Mouse (Mus musculus) ovary, postnatal 14 days (tissue): ENCODE measurements around the gene Omg.

ENCODE experiments used
- DNase-seq: peaks from one replicate; pipeline ENCODE4 v3.0.0; 2022; ENCODE audit warnings: low spot score

The Omg gene

GRCm38 (mm10) chr11:79515798-79516197, 11.9 kb upstream of the Omg start:
- DNase-seq, result no peak

DNA sequence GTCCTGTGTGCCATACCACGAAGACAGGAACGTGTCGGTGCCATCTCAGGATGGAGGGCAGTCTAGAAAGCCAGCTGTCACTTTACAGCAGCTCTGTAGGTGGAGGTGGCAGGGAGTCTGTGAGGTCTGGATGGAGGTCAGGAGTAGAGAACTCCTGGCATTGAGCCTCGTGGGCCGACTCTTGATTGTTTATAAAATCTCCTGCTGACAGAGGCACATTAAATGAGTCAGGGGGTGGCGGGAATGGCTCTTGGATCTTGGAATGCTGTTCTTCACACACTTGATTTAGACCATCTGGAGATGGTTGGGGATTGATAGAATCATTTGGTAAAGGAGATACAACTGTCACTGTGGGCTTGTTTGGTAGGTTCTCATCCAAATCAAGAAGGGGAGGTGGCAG, 11.4 kb upstream of the Omg start:
- no peak for DNase-seq

GRCm38 (mm10) chr11:79511970-79512369, 8.1 kb upstream of the Omg start:
- DNase-seq, result no peak

- DNase-seq, result no peak
These were observed 622 bp upstream of the Omg start for GRCm38 (mm10) chr11:79504506-79504905.

DNA sequence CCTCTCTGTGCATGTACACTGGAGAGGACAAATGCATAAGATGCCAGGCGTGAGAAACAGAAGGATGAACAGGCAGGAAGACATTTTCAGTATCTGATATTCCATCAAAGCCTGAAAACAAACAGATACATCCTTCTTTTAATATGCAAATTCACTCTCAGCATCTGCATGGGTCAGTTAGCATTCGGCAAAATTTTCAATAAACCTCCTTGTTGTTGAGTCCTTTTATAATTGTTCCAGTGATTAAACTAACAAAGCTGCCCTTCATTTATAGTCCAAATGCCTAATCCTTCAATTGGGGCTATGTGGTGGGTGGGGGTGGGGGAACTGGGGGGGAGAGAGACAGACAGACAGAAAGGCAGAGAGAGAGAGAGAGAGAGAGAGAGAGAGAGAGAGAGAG, 967 bp downstream of the Omg start:
- DNase-seq, result no peak

DNA sequence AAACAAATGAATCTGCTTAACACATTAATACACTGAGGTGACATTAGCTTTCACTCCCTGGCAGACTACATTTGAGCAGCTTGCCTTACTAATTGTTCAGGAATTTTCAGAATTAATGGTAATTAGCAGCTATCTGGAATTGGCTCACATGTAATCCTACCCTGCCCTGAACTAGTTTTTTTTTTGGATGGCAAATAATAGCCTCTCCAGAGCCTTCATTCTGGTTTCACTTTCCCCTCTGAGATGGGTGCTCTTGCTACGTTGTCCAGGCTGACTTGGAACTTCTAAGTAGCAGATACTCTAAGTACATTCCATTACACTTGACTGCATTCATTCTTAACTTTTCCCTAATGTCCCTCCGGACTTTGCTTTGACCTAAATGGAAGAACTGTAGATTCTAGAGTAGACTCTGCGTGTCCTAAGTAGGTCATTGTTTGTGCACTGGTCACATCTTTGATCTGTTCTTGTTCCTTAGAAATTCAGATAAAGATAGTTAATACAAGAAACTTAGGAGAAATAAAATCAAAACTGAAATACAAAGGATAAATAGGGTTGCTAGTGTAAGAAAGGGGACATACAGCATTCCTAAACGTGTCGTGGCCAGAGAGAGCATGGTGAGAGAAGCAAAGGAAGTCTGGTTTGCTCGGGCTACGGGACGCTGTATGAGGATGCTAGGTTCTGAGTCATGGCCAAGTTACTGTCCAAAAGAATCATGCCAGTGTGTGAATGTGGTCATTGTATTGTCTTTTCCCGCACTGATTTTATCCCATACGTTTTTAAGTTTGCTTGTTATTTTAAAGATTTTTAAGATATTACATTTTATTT, 8.7 kb downstream of the Omg start:
- no peak for DNase-seq

DNA sequence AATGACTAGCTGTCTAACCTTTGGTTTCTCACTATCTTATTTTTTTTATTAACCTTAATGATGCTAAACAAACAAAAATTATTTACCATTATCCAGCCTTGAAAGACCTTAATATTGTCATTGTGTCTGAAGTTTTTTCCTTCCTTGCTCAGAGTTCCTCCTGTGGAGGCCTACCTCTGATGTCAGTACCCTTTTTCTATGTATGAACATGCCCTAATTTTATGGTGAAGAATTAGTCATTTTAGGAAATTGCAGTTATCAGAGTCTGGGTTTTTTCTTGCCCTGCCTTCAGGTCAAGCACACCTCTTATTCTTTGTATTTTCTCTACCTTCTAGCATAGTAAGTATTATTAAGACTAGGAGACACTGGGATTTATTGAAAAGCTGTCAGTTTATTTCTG, 19.2 kb downstream of the Omg start:
- no peak for DNase-seq

DNA sequence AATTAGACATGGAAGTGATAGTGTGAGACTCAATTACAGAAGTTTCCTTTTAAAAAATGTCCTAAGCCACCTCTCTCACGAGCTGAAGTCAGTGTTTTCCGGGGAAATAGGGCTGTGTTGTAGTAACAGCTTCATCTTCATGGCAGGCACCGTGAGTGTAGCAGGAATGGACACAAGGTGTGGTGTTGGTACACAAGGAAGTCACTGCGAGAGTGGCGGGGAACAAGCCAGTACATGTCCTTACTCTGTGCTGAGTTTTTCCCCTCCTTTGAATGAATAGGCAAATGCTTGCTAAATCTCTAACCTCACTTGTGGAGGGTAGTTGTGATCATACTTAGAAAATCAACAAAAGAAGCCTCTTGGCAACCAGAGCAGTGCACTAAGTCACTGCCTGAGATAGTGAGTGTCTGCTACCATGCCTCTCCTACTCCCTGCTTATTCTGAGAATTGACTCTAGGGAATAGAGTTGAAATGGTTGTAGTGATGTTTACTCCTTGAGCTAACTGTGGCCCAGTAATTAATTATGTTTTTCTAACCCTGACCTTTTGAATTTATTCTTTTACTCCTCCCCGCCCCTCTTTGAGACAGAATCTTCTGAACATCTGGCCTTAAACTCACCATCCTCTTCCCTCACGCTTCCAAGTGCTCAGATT, 19.9 kb downstream of the Omg start:
- DNase-seq, result no peak

GRCm38 (mm10) chr11:79483392-79483791, 20.5 kb downstream of the Omg start:
- no peak for DNase-seq

DNA sequence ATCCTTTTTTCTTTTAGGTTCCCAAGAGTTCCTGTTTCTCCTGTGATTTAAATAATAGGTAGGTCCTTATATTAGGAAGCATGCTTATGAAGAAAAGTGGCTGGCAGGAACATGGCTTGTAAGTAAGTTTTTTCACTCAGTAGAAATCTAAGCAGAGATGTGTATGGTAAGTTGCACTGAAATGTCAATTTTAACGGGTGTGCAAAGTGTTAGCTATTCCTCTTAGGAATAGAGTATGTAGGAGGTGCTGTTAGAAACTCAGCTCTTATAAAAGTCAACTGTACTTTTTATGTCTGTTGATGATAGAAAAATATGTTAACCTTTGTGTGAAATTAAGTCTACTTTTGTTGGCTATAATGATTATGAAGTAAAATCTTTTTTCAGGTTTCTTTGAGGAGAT, 35.8 kb downstream of the Omg start:
- no peak for DNase-seq

DNA sequence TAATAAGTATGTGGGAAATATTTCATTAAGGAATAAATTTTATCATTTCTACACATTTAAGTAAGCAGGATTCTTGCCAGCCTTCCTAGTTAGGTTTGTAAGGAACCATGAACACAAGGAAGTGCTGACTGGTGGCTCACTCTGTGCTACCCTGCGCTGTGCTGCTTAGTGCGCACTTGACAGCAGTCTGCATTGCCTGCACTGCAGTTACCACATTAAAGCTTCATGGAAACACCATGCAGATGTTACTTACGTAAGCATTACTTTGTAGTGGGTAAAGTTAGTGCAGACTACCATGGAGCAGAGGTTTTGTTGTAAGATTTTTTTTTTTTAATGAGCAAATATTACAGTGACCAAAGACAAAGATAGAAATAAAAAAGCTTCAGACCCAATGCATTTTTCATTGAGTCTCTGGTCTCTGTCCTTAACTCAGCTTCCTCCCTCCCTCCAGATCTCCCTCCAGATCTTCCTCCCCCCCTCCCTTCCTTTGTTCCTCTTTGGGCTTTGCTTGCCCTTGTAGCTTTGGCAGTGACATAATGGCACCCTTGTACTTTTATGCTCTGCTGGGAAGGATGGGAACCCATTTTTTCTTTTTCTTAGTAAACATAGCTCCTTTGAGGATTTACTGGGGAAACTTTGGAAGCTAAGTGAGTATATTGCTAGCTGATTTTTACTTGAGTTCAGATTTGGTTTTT, 43.0 kb downstream of the Omg start:
- DNase-seq, result no peak

DNA sequence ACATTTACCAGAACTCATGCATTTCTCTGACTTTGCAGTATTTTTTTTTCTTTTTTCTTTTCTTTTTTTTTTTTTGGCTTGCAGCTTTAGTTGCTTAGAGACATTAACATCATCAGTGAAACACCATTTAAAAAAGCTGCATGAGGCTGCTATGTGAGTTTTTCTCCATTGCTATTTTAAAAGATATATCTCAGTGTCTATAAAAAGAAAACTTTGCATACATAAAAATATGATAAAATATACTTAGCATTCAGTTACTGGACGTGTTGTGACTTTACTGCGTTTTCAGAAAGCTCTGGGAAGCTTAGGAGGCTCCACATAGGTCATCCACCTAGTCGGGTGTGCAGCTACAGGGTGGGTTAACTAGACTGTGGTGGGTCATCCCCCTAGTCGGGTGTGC, 44.0 kb downstream of the Omg start:
- no peak for DNase-seq

DNA sequence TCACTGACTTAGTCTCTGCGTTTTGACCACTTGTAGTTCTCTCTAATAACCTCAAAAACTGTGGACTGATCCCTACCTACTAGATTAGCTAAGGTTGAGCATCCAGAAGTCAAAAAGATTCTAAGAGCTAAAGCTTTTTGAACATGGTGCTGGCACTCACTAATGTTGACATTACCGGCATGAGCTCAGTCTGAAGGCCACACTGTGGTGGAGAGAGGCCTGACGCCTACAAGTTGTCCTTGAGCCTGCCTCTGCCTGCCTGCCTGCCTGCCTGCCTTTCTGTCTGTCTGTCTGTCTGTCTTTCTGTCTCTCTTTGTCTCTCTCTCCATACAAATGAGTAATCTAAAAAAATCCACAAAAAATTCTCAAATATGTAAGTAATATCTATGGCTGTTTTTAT, 46.0 kb downstream of the Omg start:
- no peak for DNase-seq

DNA sequence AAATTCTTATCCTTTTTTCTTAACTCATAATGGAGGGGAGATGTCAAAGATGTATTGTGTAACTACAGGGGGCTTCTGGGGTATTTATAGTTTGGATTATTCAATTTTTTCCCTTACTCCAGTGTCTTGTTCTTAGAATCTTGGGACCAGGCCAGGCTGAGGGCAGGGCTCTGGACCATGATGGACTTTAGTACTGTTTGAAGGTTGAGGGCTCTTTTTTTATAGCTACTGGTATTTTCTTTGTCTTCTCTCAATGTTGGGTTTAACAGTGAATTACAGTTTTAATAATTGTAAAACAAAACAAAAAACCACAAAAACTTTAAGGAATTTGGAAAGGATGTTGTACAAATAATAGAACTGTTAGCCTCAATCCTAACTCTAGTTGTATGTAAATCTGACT, 50.9 kb downstream of the Omg start:
- DNase-seq, result no peak
